Mouse (Mus musculus) activated CD4-positive, CD25-positive, alpha-beta regulatory T cell, adult 4 months (primary cell): Measurements from ENCODE around the gene Swsap1. TPM values are rescaled to one million over a fixed set of nuclear protein-coding genes. Genes with fewer than 3 reads are reported as not detected.

Experiments
- ATAC-seq: one replicate; pipeline ENCODE4 v1.8.0; 2017
- polyA plus RNA-seq, 2 experiments: library from polyadenylated mRNA; unstranded; fragments of 100-300 nt; shearing (Covaris generic); gene quantifications; one replicate each; pipeline ENCODE4 v1.2.1; 2017

Gene Swsap1
- polyA plus RNA-seq, 2 experiments from 2014 or later = 2.1 to 3.8 TPM

- ATAC-seq = no peak
These were observed 13.3 kb downstream of the Swsap1 start for GRCm38 (mm10) chr9:21968883-21969282.

GRCm38 (mm10) chr9:21969304-21969703, 13.7 kb downstream of the Swsap1 start:
- no peak for ATAC-seq

GRCm38 (mm10) chr9:21976626-21977175, 21.1 kb downstream of the Swsap1 start:
- ATAC-seq = no peak

GRCm38 (mm10) chr9:21977331-21977730, 21.8 kb downstream of the Swsap1 start:
- no peak for ATAC-seq

- ATAC-seq = no peak
These were observed 22.4 kb downstream of the Swsap1 start for GRCm38 (mm10) chr9:21977972-21978371.

- ATAC-seq = no peak
These were observed 23.0 kb downstream of the Swsap1 start for GRCm38 (mm10) chr9:21978398-21979128.

GRCm38 (mm10) chr9:21983911-21984310, 28.4 kb downstream of the Swsap1 start:
- no peak for ATAC-seq

- no peak for ATAC-seq
These were observed 32.2 kb downstream of the Swsap1 start for GRCm38 (mm10) chr9:21987592-21988342.

GRCm38 (mm10) chr9:21988421-21989101, 33.0 kb downstream of the Swsap1 start:
- no peak for ATAC-seq

- no peak for ATAC-seq
These were observed 33.9 kb downstream of the Swsap1 start, which contains the start of gene Rgl3 for GRCm38 (mm10) chr9:21989230-21990110. Gene Rgl3 (minus strand): TSS chr9:21989446.

GRCm38 (mm10) chr9:21992227-21992626, 36.7 kb downstream of the Swsap1 start:
- ATAC-seq = no peak

GRCm38 (mm10) chr9:21996178-21996867, 40.8 kb downstream of the Swsap1 start:
- ATAC-seq = no peak

- ATAC-seq = no peak
These were observed 44.7 kb downstream of the Swsap1 start for GRCm38 (mm10) chr9:22000296-22000695.

GRCm38 (mm10) chr9:22001633-22002032, 46.1 kb downstream of the Swsap1 start:
- no peak for ATAC-seq

GRCm38 (mm10) chr9:22002194-22003162, 46.9 kb downstream of the Swsap1 start, which contains the start of the genes Ccdc151 and Prkcsh:
Gene Ccdc151 (minus strand): TSS chr9:22002634.
Gene Prkcsh (plus strand): TSS chr9:22002806.
- peak; percentile 93 for ATAC-seq

- peak; percentile 11 for ATAC-seq
These were observed 47.6 kb downstream of the Swsap1 start for GRCm38 (mm10) chr9:22003163-22003554.

- no peak for ATAC-seq
These were observed 49.0 kb downstream of the Swsap1 start for GRCm38 (mm10) chr9:22004546-22004945.
